Mouse (Mus musculus) hindbrain, embryonic 12.5 days (tissue): ENCODE data around the gene Cbx2. TPM values are rescaled to one million over a fixed set of nuclear protein-coding genes. Genes with fewer than 3 reads are reported as not detected.
A peak's percentile ranks its signal among the peaks of the same experiment; 100 is the strongest.

Experiments used
- ATAC-seq: fragments of 200-750 bp; cut with Nextera tagmentation; 2 replicates; pipeline ENCODE4 v1.8.0; 2017; ENCODE audit warnings: moderate TSS enrichment; ENCODE audit not compliant: low FRiP score
- H3K27ac ChIP-seq: fragments of 300-500 bp; sonication (generic); 2 replicates; pipeline ENCODE4 v1.5.1; 2016; ENCODE audit warnings: mild to moderate bottlenecking
- H3K27me3 ChIP-seq: fragments of 300-500 bp; sonication (generic); 2 replicates; pipeline ENCODE4 v1.6.1; 2016; ENCODE audit warnings: mild to moderate bottlenecking
- H3K36me3 ChIP-seq: fragments of 300-500 bp; sonication (generic); 2 replicates; pipeline ENCODE4 v1.6.1; 2016; ENCODE audit warnings: mild to moderate bottlenecking
- H3K4me1 ChIP-seq: fragments of 300-500 bp; sonication (generic); 2 replicates; pipeline ENCODE4 v1.6.1; 2016
- H3K4me2 ChIP-seq: fragments of 300-500 bp; sonication (generic); replicated peaks from 2 replicates; pipeline ENCODE4 v1.6.1; 2016; ENCODE audit warnings: mild to moderate bottlenecking
- H3K4me3 ChIP-seq: fragments of 300-500 bp; sonication (generic); 2 replicates; pipeline ENCODE4 v1.5.1; 2016; ENCODE audit warnings: mild to moderate bottlenecking
- H3K9ac ChIP-seq: fragments of 300-500 bp; sonication (generic); 2 replicates; pipeline ENCODE4 v1.6.1; 2016; ENCODE audit warnings: mild to moderate bottlenecking, moderate library complexity
- H3K9me3 ChIP-seq: fragments of 300-500 bp; sonication (generic); replicated peaks from 2 replicates; pipeline ENCODE4 v1.6.1; 2016; ENCODE audit warnings: mild to moderate bottlenecking
- WGBS: fragments of 180-500 bp; shearing (Covaris S2); methylation state at CpG from one replicate; pipeline ENCODE4 v1.1.7; 2016; 5-methylcytosine and 5-hydroxymethylcytosine counted together
- polyA plus RNA-seq: library from polyadenylated mRNA; unstranded; fragments of >200 nt; fragmentation: Nextera tagmentation; extraction: Ambion mirVana; gene quantifications from 2 replicates; pipeline ENCODE4 v1.2.1, GENCODE M21; 2016

The Cbx2 gene
- polyA plus RNA-seq, 1 experiment from 2014 or later, result 62.5 TPM

DNA sequence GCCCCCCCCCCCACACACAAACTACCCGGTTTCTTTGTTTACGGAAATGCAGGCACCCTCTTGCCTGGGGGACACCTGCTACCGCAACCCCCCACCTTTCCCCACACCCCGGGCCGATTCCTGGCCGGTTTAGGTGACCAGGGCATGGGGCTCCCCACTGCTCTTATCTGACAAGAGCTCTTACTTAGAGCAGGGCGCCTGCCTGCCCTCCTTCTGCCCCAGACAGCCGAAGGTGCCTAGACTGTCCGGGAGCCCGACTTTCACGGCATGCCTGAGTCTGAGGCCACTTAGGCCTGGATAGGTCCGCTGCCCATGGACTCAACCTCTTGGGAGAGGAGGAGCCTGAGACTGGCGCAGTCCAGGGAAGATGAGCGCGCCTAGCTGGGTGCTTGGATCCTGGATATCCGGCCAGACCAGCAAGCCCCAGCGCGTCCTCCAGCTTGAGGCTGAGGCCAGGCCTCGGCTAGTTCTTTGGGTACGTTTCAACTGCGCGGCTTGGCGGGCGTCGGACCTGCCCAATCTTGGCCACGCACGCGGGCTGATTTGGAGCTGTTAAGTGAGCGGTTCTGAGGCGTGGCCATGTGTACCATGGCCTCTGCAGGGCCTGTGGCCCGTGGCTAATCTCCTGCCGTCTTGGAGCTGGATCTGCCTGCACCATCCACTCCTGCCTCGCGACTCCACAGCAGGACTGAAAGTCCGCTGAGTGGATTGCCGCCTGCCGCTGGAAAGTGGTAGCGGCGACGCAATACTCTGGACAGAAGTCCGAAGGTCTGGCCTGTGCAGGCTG, 22.0 kb downstream of the Cbx2 start:
- H3K4me1 ChIP-seq, result peaks cover 60% of the 10 kb centered on the region
- no peaks in the 10 kb centered on the region for H3K9me3 ChIP-seq
- peak overlapping the region; percentile 17 for H3K4me3 ChIP-seq
- ATAC-seq, result no peak
- H3K27me3 ChIP-seq, result peaks cover 84% of the 10 kb centered on the region
- H3K36me3 ChIP-seq, result no peaks in the 10 kb centered on the region
- peak overlapping the region; percentile 32 for H3K4me2 ChIP-seq
- 1% methylated on average over 41 of the region's 41 CpGs for WGBS
- H3K27ac ChIP-seq, result no peak overlapping the region
- no peak overlapping the region; the same call in 1 of the 2 replicates for H3K9ac ChIP-seq

DNA sequence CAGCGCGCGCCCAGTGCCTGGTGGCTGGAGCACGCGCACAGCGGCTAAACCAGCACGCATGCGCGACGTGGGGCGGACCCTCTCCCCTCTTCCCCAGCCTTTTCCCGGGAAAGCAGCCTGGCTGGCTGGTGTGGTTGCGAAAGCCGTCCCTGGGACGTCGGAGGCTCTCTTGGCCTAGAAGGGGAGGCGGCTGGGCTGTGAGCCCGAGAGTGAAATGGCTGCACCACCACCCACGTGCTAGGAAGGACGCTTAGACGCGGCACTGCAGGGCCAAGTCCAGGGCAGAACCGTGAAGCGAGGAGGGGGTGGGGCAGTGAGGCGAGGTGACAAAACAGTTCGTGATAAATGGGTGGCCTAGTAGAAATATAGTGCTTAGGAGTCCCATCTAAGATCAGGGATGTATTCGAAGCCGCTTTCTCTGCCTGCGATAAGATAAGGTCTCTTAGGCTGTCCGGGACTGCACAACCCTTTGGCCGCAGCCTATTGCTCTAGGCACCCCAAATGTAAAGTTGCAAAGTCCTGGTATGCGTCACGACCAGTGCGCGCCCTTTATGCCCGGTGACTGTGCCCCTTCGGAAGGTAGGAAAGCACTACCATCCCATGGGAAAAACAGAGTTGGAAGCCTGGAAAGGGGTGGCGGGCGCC, 24.0 kb downstream of the Cbx2 start:
- WGBS, result 2% methylated on average over 39 of the region's 39 CpGs
- ATAC-seq, result no peak
- Histone ChIP-seq H3K4me3 (peak overlapping the region; percentile 33), H3K4me2 (peak overlapping the region; percentile 67), H3K27ac (no peak overlapping the region), H3K9ac (peak overlapping the region; percentile 45; the same call in 1 of the 2 replicates), H3K4me1 (peaks cover 52% of the 10 kb centered on the region), H3K9me3 (no peaks in the 10 kb centered on the region), H3K36me3 (no peaks in the 10 kb centered on the region), H3K27me3 (peaks cover 99% of the 10 kb centered on the region)

DNA sequence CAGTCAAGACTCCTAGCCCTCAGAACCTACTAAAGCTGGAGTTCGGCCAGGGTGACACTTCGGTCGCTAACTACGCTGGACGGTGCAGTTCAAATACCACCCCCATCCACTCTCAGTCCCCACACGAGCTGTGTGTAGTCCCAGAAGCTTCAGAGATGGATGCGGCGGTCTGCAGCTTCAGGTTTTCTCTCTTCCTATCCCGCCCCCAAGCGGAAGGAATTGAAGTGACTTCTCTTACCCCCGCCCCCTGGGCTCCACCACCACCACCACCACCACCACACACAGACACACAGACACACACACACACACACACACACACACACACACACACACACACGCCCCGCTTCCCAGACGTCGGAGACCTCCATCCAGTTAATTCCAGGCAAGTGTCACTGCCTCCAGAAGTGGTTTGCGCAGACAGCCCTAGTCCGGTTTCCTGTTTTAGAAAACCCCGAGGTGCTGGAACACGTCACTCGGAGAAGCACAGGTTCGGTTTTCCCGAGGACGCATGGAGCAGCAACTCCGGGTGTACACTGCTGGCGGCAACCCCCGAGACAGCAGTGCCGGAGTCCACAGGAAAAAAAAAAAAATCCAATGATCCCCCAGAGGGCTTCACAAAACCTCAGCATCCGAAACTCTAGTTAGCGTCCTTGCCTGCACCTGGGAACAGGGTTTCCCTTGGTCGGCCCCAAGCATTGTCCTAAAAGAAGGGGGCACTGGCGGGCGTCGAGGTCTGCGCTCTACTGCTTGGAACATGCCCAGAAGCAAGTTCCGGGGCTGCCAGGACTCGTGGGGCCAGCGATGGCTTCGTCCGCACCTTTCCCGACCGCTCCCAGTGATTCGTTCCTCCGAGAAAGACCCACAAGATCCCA, 24.7 kb downstream of the Cbx2 start:
- Histone ChIP-seq H3K36me3 (no peaks in the 10 kb centered on the region), H3K9me3 (no peaks in the 10 kb centered on the region), H3K27me3 (peaks cover 100% of the 10 kb centered on the region), H3K4me2 (peak overlapping the region; percentile 67), H3K27ac (no peak overlapping the region), H3K9ac (peak overlapping the region; percentile 45), H3K4me1 (peaks cover 52% of the 10 kb centered on the region), H3K4me3 (peak overlapping the region; percentile 33; the same call in 1 of the 2 replicates)
- 0 out of 2 replicates have a peak, but pooled peaks have one; percentile 15 for ATAC-seq
- WGBS, result under 1% methylated on average over 42 of the region's 43 CpGs

DNA sequence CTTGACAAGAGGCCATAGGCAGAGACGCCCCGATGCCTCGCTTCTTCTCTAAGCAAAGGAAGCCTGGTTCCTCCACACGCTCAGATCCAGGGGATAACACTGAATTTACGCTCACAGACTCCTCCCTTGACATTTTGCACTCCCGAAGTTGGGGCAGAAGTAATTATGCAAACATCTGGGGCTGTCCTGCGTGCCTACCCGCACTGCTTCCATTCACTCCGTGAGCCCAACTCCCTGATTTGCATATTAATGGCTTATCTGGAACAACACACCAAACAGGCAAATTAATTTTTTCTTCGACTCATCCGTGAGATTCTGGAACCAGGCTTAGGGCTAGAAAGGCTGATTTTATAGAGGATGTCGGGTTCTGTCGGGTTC, 25.4 kb downstream of the Cbx2 start:
- peak overlapping the region; percentile 67 for H3K4me2 ChIP-seq

DNA sequence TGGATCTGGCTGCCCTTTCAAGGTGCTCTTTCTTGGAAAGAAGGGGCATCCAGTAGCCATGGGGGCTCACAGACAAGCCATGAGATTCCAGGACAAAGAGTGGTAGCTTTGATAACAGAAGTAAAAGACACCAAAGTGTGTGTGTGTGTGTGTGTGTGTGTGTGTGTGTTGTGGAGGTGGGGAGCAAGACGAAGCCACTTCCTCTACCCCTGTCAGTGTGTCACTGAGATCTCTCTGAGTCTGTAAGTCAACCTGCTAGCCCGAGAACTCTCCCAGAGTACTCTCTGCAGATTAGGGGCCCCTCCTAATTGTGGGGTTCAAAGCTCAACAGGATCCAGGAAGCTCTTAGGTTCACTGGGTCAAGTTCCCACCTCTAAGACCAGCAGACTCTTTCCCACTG, 27.6 kb downstream of the Cbx2 start:
- ATAC-seq, result no peak
- H3K36me3 ChIP-seq, result no peaks in the 10 kb centered on the region
- peaks cover 89% of the 10 kb centered on the region for H3K27me3 ChIP-seq
- no peak overlapping the region for H3K4me3 ChIP-seq
- H3K4me2 ChIP-seq, result no peak overlapping the region
- WGBS, result 0% methylated on average over 2 of the region's 2 CpGs
- no peak overlapping the region for H3K27ac ChIP-seq
- H3K4me1 ChIP-seq, result peaks cover 57% of the 10 kb centered on the region
- no peaks in the 10 kb centered on the region for H3K9me3 ChIP-seq
- no peak overlapping the region for H3K9ac ChIP-seq

More for the DNA sequence above, 25.4 kb downstream of the Cbx2 start:
- peaks cover 53% of the 10 kb centered on the region for H3K4me1 ChIP-seq
- H3K4me3 ChIP-seq, result no peak overlapping the region
- 2% methylated on average over 13 of the region's 13 CpGs for WGBS
- no peaks in the 10 kb centered on the region for H3K9me3 ChIP-seq
- H3K36me3 ChIP-seq, result no peaks in the 10 kb centered on the region
- no peak for ATAC-seq
- no peak overlapping the region for H3K9ac ChIP-seq
- H3K27ac ChIP-seq, result no peak overlapping the region
- H3K27me3 ChIP-seq, result peaks cover 97% of the 10 kb centered on the region

DNA sequence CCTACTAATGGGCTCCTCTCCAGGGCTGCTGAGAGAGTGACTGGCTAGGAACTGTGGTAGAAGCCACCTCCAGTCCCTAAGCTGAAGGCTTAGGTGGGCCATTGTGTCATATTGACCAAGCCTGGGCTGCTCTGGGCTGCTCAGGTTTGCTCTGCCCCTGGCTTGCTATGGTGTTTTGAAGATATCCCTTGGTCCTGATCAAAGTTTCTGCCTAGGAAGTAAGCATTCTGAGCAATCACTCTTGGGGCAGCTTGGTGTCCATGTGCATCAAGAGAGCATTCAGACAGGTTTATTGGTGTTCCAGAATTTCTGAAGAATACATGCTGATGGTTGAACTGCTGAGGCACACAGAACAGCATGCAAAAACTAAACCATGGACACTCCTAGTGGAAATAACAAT, 28.7 kb downstream of the Cbx2 start:
- Histone ChIP-seq H3K9me3 (no peaks in the 10 kb centered on the region), H3K4me2 (no peak overlapping the region), H3K27me3 (peaks cover 84% of the 10 kb centered on the region), H3K9ac (no peak overlapping the region), H3K4me3 (no peak overlapping the region), H3K4me1 (peaks cover 59% of the 10 kb centered on the region), H3K36me3 (no peaks in the 10 kb centered on the region), H3K27ac (no peak overlapping the region)
- ATAC-seq, result no peak

DNA sequence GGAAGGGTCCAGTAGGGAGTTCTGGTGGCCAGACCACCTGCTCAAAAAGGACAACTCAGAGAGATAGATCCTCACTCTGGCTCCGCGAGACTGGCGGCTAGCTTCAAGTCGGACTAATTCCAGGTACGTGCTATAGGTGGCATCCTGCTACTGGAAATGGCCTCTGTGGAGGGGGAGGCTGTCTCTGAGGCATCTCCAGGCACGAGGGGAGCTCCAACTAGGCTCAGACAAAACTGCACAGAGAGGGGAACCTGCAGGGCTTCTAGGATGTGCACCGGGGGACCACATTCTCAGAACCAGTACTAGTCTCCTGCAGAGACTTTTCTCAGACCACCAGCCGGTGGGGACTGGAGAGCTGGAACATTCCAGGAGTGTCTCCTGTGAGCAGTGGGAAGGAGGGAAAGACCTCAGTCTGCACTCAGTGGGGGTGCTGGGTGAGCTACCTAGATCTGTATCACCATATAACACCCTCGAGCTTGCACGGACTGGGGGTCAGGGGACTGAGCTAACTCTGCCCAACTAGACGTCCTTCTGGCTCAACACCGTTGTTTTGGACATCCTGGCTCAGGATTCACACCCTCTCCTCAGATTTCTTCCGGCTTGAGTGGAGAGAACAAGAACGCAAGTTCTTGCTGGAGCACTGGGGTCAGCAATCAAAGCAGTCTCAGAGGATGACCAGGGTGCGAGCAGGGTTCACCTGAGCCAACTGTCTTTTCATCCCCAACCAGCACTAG, 29.3 kb downstream of the Cbx2 start:
- Histone ChIP-seq H3K4me2 (peak overlapping the region; percentile 94; the same call in 1 of the 2 replicates), H3K27ac (peak overlapping the region; percentile 94; the same call in 1 of the 2 replicates), H3K9ac (peak overlapping the region; percentile 41), H3K9me3 (no peaks in the 10 kb centered on the region), H3K27me3 (peaks cover 77% of the 10 kb centered on the region), H3K4me3 (no peak overlapping the region), H3K36me3 (no peaks in the 10 kb centered on the region), H3K4me1 (peaks cover 57% of the 10 kb centered on the region)
- 5% methylated on average over 15 of the region's 15 CpGs for WGBS
- no peak for ATAC-seq

DNA sequence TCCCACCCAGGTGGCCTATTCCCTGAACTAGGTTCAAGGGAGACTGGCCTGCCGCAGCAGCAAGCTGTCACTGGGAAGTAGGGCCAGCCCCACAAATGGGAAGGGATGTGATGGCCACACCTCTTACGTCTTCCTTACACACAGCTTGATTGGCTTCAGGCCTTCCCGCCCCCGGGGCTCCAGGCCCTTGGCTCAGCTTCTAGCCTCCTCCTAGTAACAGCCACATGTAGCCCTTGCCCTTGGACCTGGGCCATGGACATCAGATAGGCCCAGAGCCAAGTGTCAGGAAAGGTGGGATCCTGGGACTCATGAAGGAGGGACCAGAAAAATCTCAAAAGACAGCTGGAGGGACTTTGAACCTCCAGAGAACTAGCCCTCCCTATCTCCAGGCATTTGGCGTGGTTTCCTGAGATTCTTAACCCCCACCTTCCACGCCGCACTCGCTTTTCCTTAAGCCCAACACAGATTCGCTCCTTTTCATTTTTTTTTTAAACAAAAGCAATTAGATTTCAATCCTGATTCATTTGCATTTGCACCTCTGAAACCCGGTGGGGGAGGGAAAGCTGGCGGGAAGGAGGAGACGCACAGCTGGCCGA, 30.0 kb downstream of the Cbx2 start:
- peak overlapping the region; percentile 94 for H3K27ac ChIP-seq
- WGBS, result 2% methylated on average over 13 of the region's 13 CpGs

DNA sequence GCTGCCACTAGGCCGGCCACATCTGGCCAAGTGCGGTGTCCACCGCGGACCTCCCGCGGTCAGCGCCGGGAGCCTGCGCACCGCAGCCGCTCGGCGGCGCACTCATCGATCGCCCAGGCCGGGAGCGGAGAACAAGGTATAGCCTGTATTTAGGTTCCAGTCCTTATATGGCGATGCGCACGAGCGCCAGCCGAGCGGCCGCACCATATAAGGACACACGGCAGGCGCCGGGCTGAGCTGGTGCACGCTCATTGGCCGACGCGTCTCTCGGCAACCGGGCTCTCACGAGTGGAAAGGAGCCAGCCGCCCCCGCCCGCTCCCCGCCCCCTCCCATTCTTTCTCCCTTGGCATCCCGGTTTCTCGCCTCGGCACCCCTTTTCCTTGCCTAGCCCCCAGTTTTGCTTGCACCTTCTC, 30.5 kb downstream of the Cbx2 start:
- Histone ChIP-seq H3K9ac (peak overlapping the region; percentile 68), H3K27me3 (peaks cover 77% of the 10 kb centered on the region), H3K4me3 (peak overlapping the region; percentile 34), H3K4me2 (peak overlapping the region; percentile 94), H3K9me3 (no peaks in the 10 kb centered on the region), H3K4me1 (peaks cover 57% of the 10 kb centered on the region), H3K36me3 (no peaks in the 10 kb centered on the region), H3K27ac (peak overlapping the region; percentile 94)
- WGBS, result under 1% methylated on average over 41 of the region's 42 CpGs
- peak; percentile 92 for ATAC-seq

More for the DNA sequence above, 30.0 kb downstream of the Cbx2 start:
- Histone ChIP-seq H3K9me3 (no peaks in the 10 kb centered on the region), H3K9ac (peak overlapping the region; percentile 63), H3K36me3 (no peaks in the 10 kb centered on the region), H3K4me1 (peaks cover 57% of the 10 kb centered on the region), H3K4me3 (peak overlapping the region; percentile 34), H3K4me2 (peak overlapping the region; percentile 94), H3K27me3 (peaks cover 77% of the 10 kb centered on the region)
- ATAC-seq, result no peak

DNA sequence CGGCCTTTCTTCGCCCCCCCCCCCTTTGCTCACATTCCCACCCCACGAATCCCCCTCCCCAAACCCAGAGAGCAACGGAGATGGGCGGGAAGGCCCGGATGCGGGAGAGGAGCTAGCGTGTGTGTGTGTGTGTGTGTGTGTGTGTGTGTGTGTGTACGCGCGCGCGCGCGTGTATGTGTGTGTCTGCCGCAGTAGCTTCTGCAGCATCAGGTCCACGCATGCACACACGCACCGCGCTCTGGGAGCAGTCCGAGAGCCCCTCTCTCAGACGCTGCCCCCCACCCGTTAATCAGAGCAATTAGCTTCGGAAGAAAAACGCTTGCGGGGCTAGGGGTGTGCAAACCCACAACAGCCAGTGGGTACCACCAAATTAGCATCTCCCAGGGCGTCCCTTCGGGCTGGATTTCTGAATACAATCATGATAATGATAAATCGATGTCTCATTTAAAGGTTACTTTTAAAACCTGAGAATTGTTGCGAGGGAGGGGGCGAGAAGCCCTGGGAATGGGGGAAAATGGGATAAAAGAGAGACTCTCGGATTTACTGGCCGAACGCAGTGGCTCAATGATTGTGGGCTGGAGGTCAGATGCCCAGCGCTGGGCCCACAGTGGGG, 31.1 kb downstream of the Cbx2 start:
- Histone ChIP-seq H3K36me3 (no peaks in the 10 kb centered on the region), H3K4me1 (peaks cover 58% of the 10 kb centered on the region), H3K9ac (peak overlapping the region; percentile 68), H3K9me3 (no peaks in the 10 kb centered on the region), H3K4me2 (peak overlapping the region; percentile 94), H3K27ac (peak overlapping the region; percentile 94), H3K27me3 (peaks cover 77% of the 10 kb centered on the region), H3K4me3 (peak overlapping the region; percentile 34)
- peak; percentile 44 for ATAC-seq
- WGBS, result under 1% methylated on average over 34 of the region's 35 CpGs
